Mouse (Mus musculus) macrophage (primary cell): ENCODE measurements around the gene Mgst2. TPM values are rescaled to one million over a fixed set of nuclear protein-coding genes. Genes with fewer than 3 reads are reported as not detected.
A peak's percentile ranks its signal among the peaks of the same experiment; 100 is the strongest.

Experiments used
- H3K27ac ChIP-seq: fragments of 350-480 bp; formaldehyde crosslinking; 2 replicates; pipeline ENCODE4 v1.9.0; 2021
- H3K36me3 ChIP-seq: fragments of 350-480 bp; formaldehyde crosslinking; 2 replicates; pipeline ENCODE4 v1.9.0; 2021; ENCODE audit errors: inconsistent target
- H3K4me3 ChIP-seq: fragments of 350-480 bp; formaldehyde crosslinking; 2 replicates; pipeline ENCODE4 v1.9.0; 2021; ENCODE audit errors: inconsistent target
- H3K79me2 ChIP-seq: fragments of 350-480 bp; formaldehyde crosslinking; 2 replicates; pipeline ENCODE4 v1.9.0; 2021; ENCODE audit errors: inconsistent target
- WGBS: methylation state at CpG from one replicate; pipeline ENCODE4 v1.1.7; 2026; ENCODE audit warnings: inconsistent platforms; ENCODE audit not compliant: missing documents; 5-methylcytosine and 5-hydroxymethylcytosine counted together
- polyA plus RNA-seq: library from polyadenylated mRNA; stranded (reverse); fragments of 250-400 nt; gene quantifications from 3 replicates; pipeline ENCODE4 v1.2.4, GENCODE M21; 2018; ENCODE audit warnings: inconsistent platforms
- total RNA-seq, 78 experiments: library from RNA; depleted of rRNA; stranded (reverse); fragments of 250-400 nt; gene quantifications; 1 replicate in 9 of 78; 2 replicates in 24 of 78; 3 replicates in 43 of 78; 4 replicates in 2 of 78; pipeline ENCODE4 v1.2.4; 2018; ENCODE audit warnings: inconsistent platforms in 56 of 78

Gene Mgst2
- total RNA-seq (2018; cell fraction: chromatin; rRNA removed) = 1 to 10 TPM in 23 of 26 experiments, under 1 TPM in 2, not detected in 1; 0.67 to 7.8 (median 3.6) TPM
- 1 to 10 TPM; 2.3 to 5.2 (median 3.7) TPM for total RNA-seq (2018; cell fraction: cytosol; rRNA removed)
- 1 to 10 TPM; 1.1 to 8.1 (median 4.1) TPM for total RNA-seq (2018; cell fraction: nucleus; rRNA removed)
- polyA plus RNA-seq = 2.4 to 4.3 TPM (median 4.2 TPM) in 3 replicates

DNA sequence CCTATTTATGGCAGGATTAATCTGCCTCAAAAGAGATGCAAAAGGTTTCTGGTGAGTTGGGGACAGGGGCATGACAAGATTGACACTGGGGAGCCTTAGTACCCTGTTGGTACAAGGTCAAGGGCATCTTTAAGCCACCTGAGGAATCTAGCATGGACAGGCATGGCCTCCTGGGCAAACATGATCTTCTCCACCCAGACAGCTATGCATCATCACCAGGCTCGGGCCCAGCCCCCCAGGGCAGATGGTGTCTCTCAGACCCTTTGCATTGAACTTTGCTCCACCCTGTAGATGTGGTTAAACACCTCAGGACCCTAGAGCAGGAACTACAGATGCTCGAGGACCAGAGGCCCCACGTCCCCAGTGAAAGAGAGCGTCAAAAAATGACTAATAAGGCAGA lies at the start of gene Mgst2:
Gene Mgst2 (plus strand): TSS at position 301 of the 400 bp plus-strand sequence.
- Histone ChIP-seq H3K27ac (peak within 1 kb of the TSS; percentile 24; the same call in 1 of the 2 replicates), H3K36me3 (no peaks in the 10 kb centered on the region), H3K79me2 (no peaks in the 10 kb centered on the region), H3K4me3 (no peak within 1 kb of the TSS)
- WGBS = 80% methylated on average over 4 of the region's 4 CpGs

DNA sequence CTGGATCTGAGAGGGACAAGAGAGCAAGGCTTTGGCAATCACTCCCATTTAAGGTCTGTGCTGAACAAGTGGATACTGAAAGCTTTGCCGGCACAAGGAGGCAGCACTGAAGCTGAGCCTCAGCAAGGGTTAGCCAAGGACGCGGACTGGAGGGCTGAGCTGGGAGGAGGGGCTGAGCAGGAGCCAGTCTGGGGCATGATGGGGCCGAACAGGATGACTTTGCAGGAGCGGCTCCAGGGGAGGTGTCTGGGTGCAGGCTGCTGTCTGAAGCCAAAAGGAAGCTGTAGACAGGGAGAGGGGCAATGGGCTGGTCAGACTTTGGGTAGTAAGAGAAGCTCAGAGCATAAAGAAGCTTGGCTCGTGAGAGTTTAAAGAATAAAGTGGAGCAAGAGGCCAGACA lies 48.2 kb upstream of the Mgst2 start:
- Histone ChIP-seq H3K79me2 (no peaks in the 10 kb centered on the region), H3K4me3 (no peak overlapping the region), H3K36me3 (no peaks in the 10 kb centered on the region), H3K27ac (no peak overlapping the region)
- WGBS = 13% methylated on average over 6 of the region's 6 CpGs

DNA sequence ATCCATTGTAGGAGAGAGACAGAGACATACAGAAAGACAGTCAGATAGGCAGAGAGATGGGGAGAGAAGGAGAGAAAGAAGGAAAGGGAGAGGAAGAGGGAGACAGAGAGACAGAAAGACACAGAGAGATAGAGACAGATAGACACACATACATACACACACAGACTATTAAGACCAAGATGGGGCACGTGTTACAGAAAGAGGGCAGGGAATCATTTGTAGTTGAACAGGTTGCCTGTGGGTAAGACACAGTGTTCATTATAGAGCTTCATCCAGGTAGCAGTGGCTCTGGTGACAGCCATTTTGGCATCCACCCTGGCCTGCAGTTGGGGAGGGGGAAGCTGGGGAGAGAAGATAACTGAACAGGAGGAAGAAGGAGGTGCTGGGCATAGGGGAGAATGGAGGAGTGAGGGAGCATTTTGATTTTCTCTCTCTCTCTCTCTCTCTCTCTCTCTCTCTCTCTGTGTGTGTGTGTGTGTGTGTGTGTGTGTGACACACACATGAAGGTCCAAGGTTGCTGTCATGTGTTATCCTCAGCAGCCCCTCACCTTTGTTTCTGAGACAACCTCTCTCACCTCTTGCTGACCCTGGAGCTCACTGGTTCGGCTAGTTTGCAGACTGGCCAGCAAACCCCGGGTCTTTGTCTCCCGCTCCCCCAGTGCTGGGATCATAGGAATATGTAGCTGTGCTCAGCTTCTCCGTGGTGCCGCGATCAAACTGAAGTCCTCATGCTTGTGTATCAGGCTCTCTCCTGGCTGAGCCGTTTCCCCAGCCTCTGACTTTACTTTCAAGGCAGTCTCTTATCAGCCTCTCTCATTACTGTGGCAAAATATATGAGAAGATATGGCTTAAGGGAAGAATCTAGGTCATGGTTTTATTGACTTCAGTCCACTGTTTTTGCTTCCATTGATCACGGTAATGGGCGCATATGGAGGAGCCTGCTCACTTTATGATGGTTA lies 47.5 kb upstream of the Mgst2 start:
- H3K36me3 ChIP-seq = no peaks in the 10 kb centered on the region
- no peak overlapping the region for H3K4me3 ChIP-seq
- H3K27ac ChIP-seq = no peak overlapping the region
- H3K79me2 ChIP-seq = no peaks in the 10 kb centered on the region
- 94% methylated on average over 10 of the region's 10 CpGs for WGBS

DNA sequence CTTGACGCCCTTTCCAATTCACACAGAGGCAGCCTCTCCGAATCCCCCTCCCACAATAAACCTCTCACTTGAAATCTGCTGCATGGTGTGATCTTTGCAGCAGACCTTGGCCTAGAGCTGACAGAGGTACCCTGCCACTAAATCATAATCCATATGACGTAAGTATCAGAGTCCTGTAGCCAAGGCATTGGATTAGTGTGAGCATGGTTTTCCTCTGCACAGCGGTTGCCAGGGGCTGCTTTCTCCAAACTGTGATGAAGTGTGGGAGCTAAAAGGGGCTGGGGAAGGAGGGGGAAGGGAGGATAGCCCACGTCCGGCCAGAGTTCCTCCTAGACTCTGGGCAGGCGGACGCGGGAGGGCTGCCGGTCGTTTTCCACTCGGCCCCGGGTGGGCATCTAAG lies 45.9 kb upstream of the Mgst2 start:
- no peak overlapping the region for H3K4me3 ChIP-seq
- no peaks in the 10 kb centered on the region for H3K36me3 ChIP-seq
- no peak overlapping the region for H3K27ac ChIP-seq
- H3K79me2 ChIP-seq = no peaks in the 10 kb centered on the region
- 89% methylated on average over 4 of the region's 13 CpGs for WGBS

DNA sequence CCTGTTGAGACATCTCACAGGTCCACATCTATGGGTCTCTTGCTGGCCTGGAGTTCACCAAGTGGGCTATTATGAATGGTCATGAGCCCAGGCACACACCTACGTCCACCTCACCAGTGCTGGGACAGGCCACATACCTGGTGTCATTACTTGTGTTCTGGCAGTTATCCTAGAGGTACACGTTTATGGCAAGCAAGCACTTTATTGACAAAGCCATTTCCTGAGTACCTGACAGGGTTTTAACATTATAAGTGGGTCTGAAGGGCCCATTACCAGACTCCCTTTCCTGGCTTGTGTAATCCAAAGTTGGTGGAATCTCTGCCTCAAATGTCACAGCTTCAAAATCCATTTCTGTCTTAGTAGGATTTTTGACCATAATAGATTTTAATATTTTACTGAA lies 36.2 kb upstream of the Mgst2 start:
- no peaks in the 10 kb centered on the region for H3K36me3 ChIP-seq
- H3K4me3 ChIP-seq = no peak overlapping the region
- H3K79me2 ChIP-seq = no peaks in the 10 kb centered on the region
- no peak overlapping the region for H3K27ac ChIP-seq
- WGBS = 81% methylated on average over 2 of the region's 2 CpGs

DNA sequence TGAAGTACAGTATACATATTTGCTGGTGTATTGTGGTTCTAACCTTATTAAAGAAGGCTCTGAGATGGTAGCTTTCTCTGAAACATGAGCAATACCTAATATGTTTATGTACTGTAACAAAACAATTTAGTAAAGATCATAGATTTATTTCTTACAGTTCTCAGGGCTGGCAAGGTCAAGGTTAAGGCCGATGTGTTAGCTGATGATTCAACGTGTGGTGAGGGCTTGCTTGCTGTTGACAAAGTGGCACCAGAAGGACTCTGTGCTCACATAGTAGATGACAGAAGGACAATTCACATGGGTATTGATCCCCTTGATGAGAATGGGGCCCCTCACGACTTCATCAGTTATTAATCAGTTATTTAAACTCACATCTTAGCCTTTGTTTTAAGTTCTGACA lies 32.4 kb upstream of the Mgst2 start:
- Histone ChIP-seq H3K4me3 (no peak overlapping the region), H3K27ac (no peak overlapping the region), H3K36me3 (no peaks in the 10 kb centered on the region), H3K79me2 (no peaks in the 10 kb centered on the region)
- WGBS = 98% methylated on average over 3 of the region's 3 CpGs

DNA sequence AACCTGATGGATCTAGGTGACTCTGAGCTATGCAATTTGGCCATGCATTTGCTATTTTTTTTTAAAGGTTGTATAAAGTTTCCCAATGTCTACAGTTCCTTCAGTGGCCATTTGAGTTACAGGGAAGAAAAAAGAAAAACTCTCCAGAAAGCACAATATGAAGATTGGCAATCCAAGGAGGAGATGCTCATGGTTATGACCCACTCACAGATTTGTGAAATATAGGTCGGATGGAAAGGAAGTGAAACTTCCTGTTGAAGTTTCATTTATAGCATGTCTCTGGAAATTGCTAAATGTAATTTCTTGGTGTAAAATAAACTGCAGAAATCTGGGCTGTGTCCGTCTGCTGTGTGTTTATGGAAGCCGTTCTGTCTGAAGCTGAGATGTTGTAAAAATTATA lies 31.2 kb upstream of the Mgst2 start:
- Histone ChIP-seq H3K27ac (no peak overlapping the region), H3K36me3 (no peaks in the 10 kb centered on the region), H3K4me3 (no peak overlapping the region), H3K79me2 (no peaks in the 10 kb centered on the region)
- WGBS = 25% methylated on average over 3 of the region's 3 CpGs

DNA sequence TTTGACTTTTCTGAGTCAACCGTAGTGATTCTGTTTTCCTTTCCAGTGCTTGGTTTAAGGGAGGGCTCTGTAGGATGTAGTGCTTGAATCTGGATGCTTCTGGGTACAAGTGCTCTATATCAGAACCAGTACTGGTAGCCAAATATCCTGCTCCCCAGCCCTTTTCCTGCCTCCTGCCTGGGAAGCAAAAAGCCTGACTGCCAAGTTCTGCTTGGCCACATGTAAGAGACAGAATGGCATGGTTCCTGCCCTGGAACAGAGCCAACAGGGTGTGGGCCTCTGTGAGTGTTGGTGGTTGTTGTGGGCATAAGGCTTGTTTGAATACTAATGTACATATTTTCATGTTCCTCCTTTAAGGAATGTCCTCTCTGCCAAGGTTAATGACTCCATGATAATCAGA lies 29.4 kb upstream of the Mgst2 start:
- no peaks in the 10 kb centered on the region for H3K36me3 ChIP-seq
- no peak overlapping the region for H3K27ac ChIP-seq
- no peaks in the 10 kb centered on the region for H3K79me2 ChIP-seq
- no peak overlapping the region for H3K4me3 ChIP-seq
- 100% methylated on average over 1 of the region's 1 CpGs for WGBS

DNA sequence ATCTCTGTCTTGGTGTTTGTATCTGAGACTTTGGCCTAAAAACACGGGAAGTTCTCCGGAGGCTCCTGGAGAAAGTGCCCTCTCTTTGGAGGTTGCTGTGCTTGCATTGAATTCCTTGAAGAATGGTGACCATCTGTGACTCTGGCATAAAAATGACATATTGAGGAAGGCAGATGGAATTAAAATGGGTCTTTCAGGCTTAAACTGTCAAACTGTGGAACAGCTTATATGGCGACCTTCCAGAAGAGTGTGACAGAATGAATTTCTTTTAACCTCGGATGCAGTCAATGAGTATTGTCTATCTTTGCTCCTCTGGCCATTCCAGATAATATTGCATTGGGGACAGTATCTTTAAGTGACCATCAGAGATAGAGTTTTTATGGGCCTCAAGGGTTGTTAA lies 28.2 kb upstream of the Mgst2 start:
- Histone ChIP-seq H3K27ac (no peak overlapping the region), H3K79me2 (no peaks in the 10 kb centered on the region), H3K36me3 (no peaks in the 10 kb centered on the region), H3K4me3 (no peak overlapping the region)
- 98% methylated on average over 4 of the region's 4 CpGs for WGBS

DNA sequence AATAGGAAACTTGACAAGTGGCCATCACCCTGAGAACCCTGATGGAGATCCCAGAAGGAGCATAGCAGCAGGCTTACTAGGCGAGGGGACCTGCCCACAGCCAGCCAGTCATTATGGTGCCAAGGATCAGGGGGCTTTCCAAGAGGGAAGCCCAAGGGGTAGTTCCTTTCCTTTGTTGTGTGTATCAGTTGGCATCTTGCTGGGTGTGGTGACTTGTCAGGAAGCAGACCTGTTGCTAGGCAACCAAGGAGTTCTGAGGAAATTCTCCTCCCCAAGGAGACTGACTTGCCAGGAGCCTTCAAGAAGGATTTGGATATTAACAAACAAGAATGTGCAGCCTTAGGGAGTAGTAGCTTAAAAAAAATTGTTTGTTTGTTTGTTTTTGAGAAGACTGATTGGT lies 25.7 kb upstream of the Mgst2 start:
- WGBS = 100% methylated on average over 1 of the region's 1 CpGs
- no peaks in the 10 kb centered on the region for H3K36me3 ChIP-seq

DNA sequence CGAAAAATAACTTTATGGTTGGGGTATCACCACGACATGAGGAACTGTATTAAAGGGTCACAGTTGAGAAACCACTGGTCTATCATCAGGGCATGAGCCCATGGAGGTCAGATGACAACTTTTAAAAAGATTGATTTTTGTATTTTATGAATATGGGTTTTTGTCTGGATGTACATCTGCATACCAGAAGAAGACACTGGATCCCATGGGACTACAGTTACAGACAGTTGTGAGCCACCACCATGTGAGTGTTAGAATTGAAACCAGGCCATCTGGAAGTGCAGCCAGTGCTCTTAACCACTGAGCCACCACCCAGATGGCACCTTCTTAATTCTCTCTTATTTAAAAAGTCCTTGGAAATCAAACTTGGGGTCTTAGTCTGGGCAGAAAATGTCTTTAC lies 24.2 kb upstream of the Mgst2 start:
- H3K36me3 ChIP-seq = no peaks in the 10 kb centered on the region
- peak overlapping the region; percentile 37 for H3K4me3 ChIP-seq
- H3K79me2 ChIP-seq = no peaks in the 10 kb centered on the region
- 18% methylated on average over 2 of the region's 2 CpGs for WGBS
- no peak overlapping the region for H3K27ac ChIP-seq

More for the DNA sequence above, 25.7 kb upstream of the Mgst2 start:
- Histone ChIP-seq H3K79me2 (no peaks in the 10 kb centered on the region), H3K27ac (no peak overlapping the region), H3K4me3 (no peak overlapping the region)

DNA sequence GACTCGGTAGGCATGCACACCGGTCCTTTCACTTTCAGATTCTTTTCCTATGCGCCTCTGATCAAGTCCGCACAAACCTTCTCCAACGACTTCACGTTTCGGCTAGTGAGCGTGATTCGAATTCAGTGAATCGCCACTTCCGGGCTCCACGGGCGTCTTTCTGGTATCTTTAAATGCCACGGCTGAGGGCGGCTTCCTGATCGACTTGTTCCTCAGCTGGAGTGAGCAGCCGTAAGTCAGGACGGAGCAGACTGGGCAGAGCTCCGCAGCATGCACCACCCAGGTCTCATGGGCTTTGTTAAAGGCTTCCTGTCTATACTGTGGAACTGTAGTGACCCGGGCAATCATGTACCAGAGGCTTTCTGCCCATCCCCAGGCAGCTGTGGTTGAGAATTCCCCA lies 23.5 kb upstream of the Mgst2 start:
- 16% methylated on average over 20 of the region's 20 CpGs for WGBS
- Histone ChIP-seq H3K79me2 (no peaks in the 10 kb centered on the region), H3K4me3 (peak overlapping the region; percentile 37), H3K36me3 (no peaks in the 10 kb centered on the region), H3K27ac (peak overlapping the region; percentile 10)

DNA sequence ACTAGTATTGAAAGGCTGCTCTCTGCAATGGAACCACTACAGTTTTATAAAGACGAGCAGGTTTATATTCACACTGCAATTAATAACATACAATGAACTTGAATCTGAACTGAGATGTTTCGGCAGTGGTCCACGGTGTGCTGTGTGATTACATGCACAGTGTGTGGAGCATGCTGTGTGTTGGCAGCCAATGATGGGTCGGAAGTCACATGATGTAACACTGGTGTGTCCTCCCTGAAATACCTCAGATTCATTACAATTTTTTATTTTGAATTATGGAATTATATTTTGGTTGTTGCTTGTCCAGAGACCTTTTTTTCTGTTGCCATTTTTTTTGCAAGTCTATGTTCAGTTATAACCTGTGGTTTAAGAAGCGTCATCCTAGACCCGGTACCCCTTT lies 22.8 kb upstream of the Mgst2 start:
- no peaks in the 10 kb centered on the region for H3K79me2 ChIP-seq
- WGBS = 83% methylated on average over 6 of the region's 6 CpGs
- no peak overlapping the region for H3K27ac ChIP-seq
- H3K36me3 ChIP-seq = no peaks in the 10 kb centered on the region
- no peak overlapping the region for H3K4me3 ChIP-seq

DNA sequence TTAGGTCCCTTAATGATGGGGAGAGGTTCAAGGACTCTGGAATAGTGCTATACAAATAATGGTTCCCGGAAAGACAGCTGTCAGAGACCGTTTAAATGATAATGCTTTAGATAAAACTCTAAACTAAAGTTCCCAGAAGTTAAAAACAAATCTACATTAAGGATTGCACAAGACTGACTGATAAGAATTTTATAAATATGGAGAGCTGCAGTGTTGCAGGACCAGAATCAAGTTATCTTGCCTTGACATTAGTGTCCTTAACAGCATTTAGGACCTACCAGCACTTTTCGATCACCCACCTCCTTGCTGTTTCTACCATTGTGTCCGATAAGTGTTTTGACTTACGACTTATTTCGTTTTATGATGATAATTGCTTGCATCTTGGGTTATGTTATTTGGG lies 21.9 kb upstream of the Mgst2 start:
- H3K27ac ChIP-seq = no peak overlapping the region
- no peak overlapping the region for H3K4me3 ChIP-seq
- WGBS = 98% methylated on average over 6 of the region's 6 CpGs

DNA sequence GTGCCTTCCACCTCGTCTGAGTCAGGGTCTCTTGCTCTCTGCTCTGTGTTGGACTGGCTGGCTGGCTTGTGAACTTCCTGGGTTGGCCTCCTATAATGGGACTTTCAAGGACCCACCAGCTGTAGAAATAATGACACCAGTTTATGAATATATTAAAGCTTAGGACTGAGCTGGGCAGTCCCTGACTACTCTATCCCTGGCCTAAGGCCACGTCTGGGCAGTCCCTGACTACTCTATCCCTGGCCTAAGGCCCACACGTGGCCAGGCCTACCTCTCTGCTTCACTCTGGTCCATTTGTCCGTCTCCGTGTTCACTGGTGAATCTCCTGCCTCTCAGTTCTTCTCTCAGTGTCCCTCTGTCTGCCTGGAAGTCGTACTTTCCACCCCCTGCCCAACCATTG lies 14.7 kb upstream of the Mgst2 start:
- H3K4me3 ChIP-seq = no peak overlapping the region
- no peaks in the 10 kb centered on the region for H3K79me2 ChIP-seq
- no peak overlapping the region for H3K27ac ChIP-seq
- WGBS = 91% methylated on average over 6 of the region's 6 CpGs
- H3K36me3 ChIP-seq = no peaks in the 10 kb centered on the region

More for the DNA sequence above, 21.9 kb upstream of the Mgst2 start:
- H3K79me2 ChIP-seq = no peaks in the 10 kb centered on the region
- no peaks in the 10 kb centered on the region for H3K36me3 ChIP-seq
